Mouse (Mus musculus) telencephalon, adult 2 months (tissue): ENCODE measurements around the gene Tlr5.

Source experiments
- DNase-seq: peaks from one replicate; pipeline ENCODE4 v3.0.0-alpha.2; 2011; ENCODE audit warnings: low read depth, low spot score

The Tlr5 gene

GRCm38 (mm10) chr1:182954287-182955046 lies at the start of gene Tlr5:
Gene Tlr5, plus strand, starts transcription at chr1:182954788.
- DNase-seq: no peak

GRCm38 (mm10) chr1:182905669-182906068 lies 48.9 kb upstream of the Tlr5 start:
- no peak for DNase-seq

GRCm38 (mm10) chr1:182908050-182909036 lies 46.2 kb upstream of the Tlr5 start:
- peak; percentile 91 for DNase-seq

- DNase-seq: no peak
Observed at GRCm38 (mm10) chr1:182909066-182909465, 45.5 kb upstream of the Tlr5 start.

- DNase-seq: no peak
Observed at GRCm38 (mm10) chr1:182909596-182909995, 45.0 kb upstream of the Tlr5 start.

- DNase-seq: no peak
Observed at GRCm38 (mm10) chr1:182912591-182912990, 42.0 kb upstream of the Tlr5 start.

GRCm38 (mm10) chr1:182914121-182914908 lies 40.3 kb upstream of the Tlr5 start:
- no peak for DNase-seq

GRCm38 (mm10) chr1:182916166-182916565 lies 38.4 kb upstream of the Tlr5 start:
- no peak for DNase-seq

- no peak for DNase-seq
Observed at GRCm38 (mm10) chr1:182918718-182919346, 35.8 kb upstream of the Tlr5 start.

GRCm38 (mm10) chr1:182922824-182923223 lies 31.8 kb upstream of the Tlr5 start:
- DNase-seq: no peak

- no peak for DNase-seq
Observed at GRCm38 (mm10) chr1:182926465-182926864, 28.1 kb upstream of the Tlr5 start.

GRCm38 (mm10) chr1:182927878-182928851 lies 26.4 kb upstream of the Tlr5 start:
- DNase-seq: no peak

- no peak for DNase-seq
Observed at GRCm38 (mm10) chr1:182935469-182935868, 19.1 kb upstream of the Tlr5 start.

GRCm38 (mm10) chr1:182937486-182938120 lies 17.0 kb upstream of the Tlr5 start:
- no peak for DNase-seq

- DNase-seq: no peak
Observed at GRCm38 (mm10) chr1:182941921-182942320, 12.7 kb upstream of the Tlr5 start.

- DNase-seq: no peak
Observed at GRCm38 (mm10) chr1:182943911-182944310, 10.7 kb upstream of the Tlr5 start.

GRCm38 (mm10) chr1:182944638-182945037 lies 9.9 kb upstream of the Tlr5 start:
- no peak for DNase-seq

- no peak for DNase-seq
Observed at GRCm38 (mm10) chr1:182945561-182945960, 9.0 kb upstream of the Tlr5 start.

- peak; percentile 80 for DNase-seq
Observed at GRCm38 (mm10) chr1:182951298-182951697, 3.3 kb upstream of the Tlr5 start.
